Mouse (Mus musculus): Measurements from ENCODE around the gene Fbln5. TPM values are rescaled to one million over a fixed set of nuclear protein-coding genes. Genes with fewer than 3 reads are reported as not detected.

Fbln5 gene
- polyA plus RNA-seq, 2 experiments, result 2.2 to 3.8 TPM

DNA sequence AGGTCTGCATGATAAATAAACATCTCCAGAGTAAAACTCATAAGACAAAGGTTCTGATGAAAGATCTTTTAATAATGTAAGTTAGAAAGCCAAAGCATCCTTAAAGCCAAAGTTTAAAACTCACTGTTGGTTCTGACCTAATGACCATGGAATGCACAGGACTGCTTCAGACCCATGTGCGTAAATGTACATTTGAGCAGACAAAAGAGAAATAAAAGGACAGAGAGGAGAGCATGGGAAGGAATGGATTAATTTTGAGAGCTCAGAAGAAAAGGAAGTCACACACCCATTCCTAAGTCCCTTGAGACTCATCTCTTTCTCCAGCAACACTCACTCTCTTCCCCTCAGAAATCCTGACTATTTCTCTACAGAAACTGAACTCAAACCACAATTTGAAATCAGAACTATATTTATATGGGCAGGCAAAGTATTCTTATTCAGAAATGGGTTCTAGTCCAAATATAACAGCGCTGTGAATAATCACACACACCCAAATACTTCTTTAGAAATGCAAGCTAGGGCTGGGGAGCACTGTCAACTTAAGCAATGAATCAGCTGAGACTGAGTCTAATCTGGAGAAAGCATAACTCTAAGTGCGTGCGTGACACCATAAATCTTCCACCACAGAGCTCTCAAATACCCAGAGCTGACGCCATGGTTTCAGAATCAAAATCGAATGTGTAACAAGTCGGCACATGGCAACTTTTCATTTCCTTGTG is 33.1 kb upstream of the Fbln5 start:
- DNase-seq (ENCODE audit: low read depth in 3 of 3, low spot score in 3 of 3), result no peak

GRCm38 (mm10) chr12:101851314-101851713 is 32.5 kb upstream of the Fbln5 start:
- H3K27ac ChIP-seq, result no peak overlapping the region
- ATAC-seq (ENCODE audit: insufficient read depth) (no peak), DNase-seq (ENCODE audit: low read depth in 3 of 3, low spot score in 3 of 3) (no peak)
- no peak overlapping the region for H3K4me3 ChIP-seq (ENCODE audit: insufficient read depth in 1 of 2, low read depth in 2 of 2, low read length in 2 of 2)
- no peaks in the 10 kb centered on the region for H3K9me3 ChIP-seq (ENCODE audit: control insufficient read depth, low read length)
- H3K4me1 ChIP-seq (replicated peaks; ENCODE audit: control insufficient read depth in 2 of 2, insufficient read depth in 2 of 2, low read length in 1 of 2), result no peaks in the 10 kb centered on the region
- H3K27me3 ChIP-seq (ENCODE audit: control insufficient read depth, insufficient read depth, low read length), result no peaks in the 10 kb centered on the region
- no peaks in the 10 kb centered on the region for H3K36me3 ChIP-seq (replicated peaks; ENCODE audit: control insufficient read depth, insufficient read depth, low read depth)
- no peak overlapping the region for H3K4me2 ChIP-seq (ENCODE audit: low read depth)
- H3K9ac ChIP-seq (replicated peaks), result no peak overlapping the region
- WGBS (ENCODE audit: insufficient replicate concordance), result 66% methylated on average over 9 of the region's 9 CpGs
- TF ChIP-seq EP300 (IDR thresholded peaks at IDR 0.05; ENCODE audit: low read depth) (no peak), CTCF (IDR thresholded peaks at IDR 0.05; ENCODE audit: low read depth) (no peak)

More for the DNA sequence above, 33.1 kb upstream of the Fbln5 start:
- no peak for TF ChIP-seq CTCF (IDR thresholded peaks at IDR 0.05; ENCODE audit: low read depth)
- TF ChIP-seq EP300 (IDR thresholded peaks at IDR 0.05; ENCODE audit: low read depth), result no peak
- Histone ChIP-seq H3K36me3 (replicated peaks; ENCODE audit: control insufficient read depth, insufficient read depth, low read depth) (no peaks in the 10 kb centered on the region), H3K27me3 (ENCODE audit: control insufficient read depth, insufficient read depth, low read length) (no peaks in the 10 kb centered on the region), H3K9me3 (ENCODE audit: control insufficient read depth, low read length) (no peaks in the 10 kb centered on the region), H3K27ac (no peak overlapping the region), H3K4me1 (replicated peaks; ENCODE audit: control insufficient read depth in 2 of 2, insufficient read depth in 2 of 2, low read length in 1 of 2) (no peaks in the 10 kb centered on the region), H3K4me3 (ENCODE audit: insufficient read depth in 1 of 2, low read depth in 2 of 2, low read length in 2 of 2) (no peak overlapping the region), H3K9ac (replicated peaks) (no peak overlapping the region), H3K4me2 (ENCODE audit: low read depth) (no peak overlapping the region)
- 76% methylated on average over 7 of the region's 7 CpGs for WGBS (ENCODE audit: insufficient replicate concordance)
- no peak for ATAC-seq (ENCODE audit: insufficient read depth)

DNA sequence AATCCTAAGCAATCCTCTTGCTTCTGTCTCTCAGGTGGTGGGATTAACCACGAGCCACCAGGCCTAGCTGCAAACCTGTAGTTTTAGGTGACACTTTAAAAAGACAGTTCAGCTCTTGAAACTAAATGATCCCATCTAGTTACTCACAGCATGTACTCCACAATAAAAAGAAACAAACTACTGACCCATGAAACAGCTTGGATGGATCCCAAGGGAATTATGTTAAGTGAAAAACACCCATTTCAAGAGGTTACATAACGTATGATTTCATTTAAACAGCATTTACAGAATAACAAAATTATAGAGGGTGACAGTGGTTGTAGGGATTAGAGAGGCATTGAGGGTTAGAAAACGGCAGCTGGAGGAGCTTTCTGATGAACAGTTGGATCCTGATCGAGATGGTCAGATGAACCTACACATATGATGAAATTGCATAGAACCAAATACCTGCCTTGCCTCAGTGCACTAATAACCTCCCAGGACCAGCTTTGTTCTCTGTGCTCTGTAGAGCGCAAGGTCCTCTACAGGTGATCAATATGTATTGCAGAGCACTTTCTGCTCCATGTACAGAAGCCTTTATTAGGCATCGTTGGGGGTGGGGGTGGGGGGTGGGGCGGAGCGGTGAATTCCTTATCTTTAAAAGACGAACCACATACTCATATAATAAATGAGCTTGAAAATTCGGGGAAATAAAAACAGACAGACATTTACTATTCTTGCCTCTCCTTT is 17.9 kb upstream of the Fbln5 start:
- no peak for ATAC-seq (ENCODE audit: insufficient read depth)
- Histone ChIP-seq H3K36me3 (replicated peaks; ENCODE audit: control insufficient read depth, insufficient read depth, low read depth) (peaks cover 3% of the 10 kb centered on the region), H3K9me3 (ENCODE audit: control insufficient read depth, low read length) (no peaks in the 10 kb centered on the region), H3K4me1 (replicated peaks; ENCODE audit: control insufficient read depth in 2 of 2, insufficient read depth in 2 of 2, low read length in 1 of 2) (no peaks in the 10 kb centered on the region), H3K9ac (replicated peaks) (no peak overlapping the region), H3K4me3 (ENCODE audit: insufficient read depth in 1 of 2, low read depth in 2 of 2, low read length in 2 of 2) (no peak overlapping the region), H3K27me3 (ENCODE audit: control insufficient read depth, insufficient read depth, low read length) (no peaks in the 10 kb centered on the region), H3K4me2 (ENCODE audit: low read depth) (no peak overlapping the region), H3K27ac (no peak overlapping the region)
- 64% methylated on average over 10 of the region's 10 CpGs for WGBS (ENCODE audit: insufficient replicate concordance)
- no peak for TF ChIP-seq EP300 (IDR thresholded peaks at IDR 0.05; ENCODE audit: low read depth)
- TF ChIP-seq CTCF (IDR thresholded peaks at IDR 0.05; ENCODE audit: low read depth), result no peak
- no peak for DNase-seq (ENCODE audit: low read depth in 3 of 3, low spot score in 3 of 3)

- Histone ChIP-seq H3K4me1 (replicated peaks; ENCODE audit: control insufficient read depth in 2 of 2, insufficient read depth in 2 of 2, low read length in 1 of 2) (no peaks in the 10 kb centered on the region), H3K9me3 (ENCODE audit: control insufficient read depth, low read length) (no peaks in the 10 kb centered on the region), H3K4me2 (ENCODE audit: low read depth) (no peak overlapping the region), H3K4me3 (ENCODE audit: insufficient read depth in 1 of 2, low read depth in 2 of 2, low read length in 2 of 2) (no peak overlapping the region), H3K27me3 (ENCODE audit: control insufficient read depth, insufficient read depth, low read length) (no peaks in the 10 kb centered on the region), H3K36me3 (replicated peaks; ENCODE audit: control insufficient read depth, insufficient read depth, low read depth) (peaks cover 3% of the 10 kb centered on the region), H3K9ac (replicated peaks) (no peak overlapping the region), H3K27ac (no peak overlapping the region)
- ATAC-seq (ENCODE audit: insufficient read depth) (no peak), DNase-seq (ENCODE audit: low read depth in 3 of 3, low spot score in 3 of 3) (no peak)
- TF ChIP-seq EP300 (IDR thresholded peaks at IDR 0.05; ENCODE audit: low read depth) (no peak), CTCF (IDR thresholded peaks at IDR 0.05; ENCODE audit: low read depth) (no peak)
- WGBS (ENCODE audit: insufficient replicate concordance), result 75% methylated on average over 4 of the region's 4 CpGs
These were observed 15.9 kb upstream of the Fbln5 start for GRCm38 (mm10) chr12:101834715-101835114.

DNA sequence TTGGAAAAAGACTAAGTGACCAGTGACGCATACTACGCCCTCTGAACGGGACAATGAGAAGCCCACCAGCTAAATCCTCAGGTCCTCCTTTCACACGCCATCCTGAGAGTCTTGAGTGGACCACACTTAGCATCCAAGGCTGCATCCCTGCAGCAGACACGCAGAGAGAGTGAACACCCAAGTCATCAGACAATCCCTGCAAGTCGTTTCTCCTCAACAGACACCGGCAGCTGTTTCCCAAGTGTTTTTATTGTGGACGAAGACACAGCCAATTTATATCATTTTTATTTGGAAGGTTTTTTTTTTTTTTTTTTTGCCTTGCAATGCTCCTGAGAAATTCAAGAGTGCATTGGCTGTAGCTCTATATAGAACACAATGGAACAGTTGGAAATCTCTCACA is 14.9 kb upstream of the Fbln5 start:
- ATAC-seq (ENCODE audit: insufficient read depth) (no peak), DNase-seq (ENCODE audit: low read depth in 3 of 3, low spot score in 3 of 3) (no peak)
- no peaks in the 10 kb centered on the region for H3K9me3 ChIP-seq (ENCODE audit: control insufficient read depth, low read length)
- no peaks in the 10 kb centered on the region for H3K4me1 ChIP-seq (replicated peaks; ENCODE audit: control insufficient read depth in 2 of 2, insufficient read depth in 2 of 2, low read length in 1 of 2)
- no peak overlapping the region for H3K4me3 ChIP-seq (ENCODE audit: insufficient read depth in 1 of 2, low read depth in 2 of 2, low read length in 2 of 2)
- 77% methylated on average over 8 of the region's 8 CpGs for WGBS (ENCODE audit: insufficient replicate concordance)
- peaks cover 3% of the 10 kb centered on the region for H3K36me3 ChIP-seq (replicated peaks; ENCODE audit: control insufficient read depth, insufficient read depth, low read depth)
- no peak overlapping the region for H3K4me2 ChIP-seq (ENCODE audit: low read depth)
- TF ChIP-seq EP300 (IDR thresholded peaks at IDR 0.05; ENCODE audit: low read depth) (no peak), CTCF (IDR thresholded peaks at IDR 0.05; ENCODE audit: low read depth) (no peak)
- no peaks in the 10 kb centered on the region for H3K27me3 ChIP-seq (ENCODE audit: control insufficient read depth, insufficient read depth, low read length)
- H3K9ac ChIP-seq (replicated peaks), result no peak overlapping the region
- no peak overlapping the region for H3K27ac ChIP-seq

Data from liver, embryonic 14.5 days (tissue).